Mouse (Mus musculus): ENCODE results near the gene Hrh2.

DNA sequence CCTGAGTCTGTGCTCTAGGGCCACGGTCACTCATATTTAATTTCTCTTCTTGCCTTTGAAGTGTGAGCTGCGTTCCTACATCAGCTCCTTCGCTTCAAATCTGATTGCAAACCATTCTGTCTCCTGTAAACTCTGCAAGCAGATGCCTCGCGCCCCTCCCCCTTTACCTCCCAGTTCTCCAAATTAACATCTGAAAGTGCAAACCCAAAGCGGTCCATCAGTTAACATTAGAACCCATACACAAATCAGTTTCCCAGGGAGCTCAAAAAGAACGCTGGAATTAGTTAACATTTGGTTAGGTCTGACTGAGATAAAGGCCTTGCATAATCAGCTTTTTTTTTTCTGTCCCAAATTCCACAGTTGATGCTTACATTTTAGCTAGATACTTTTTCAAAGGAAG is 32.7 kb upstream of the Hrh2 start:
- TF ChIP-seq CTCF (conservative IDR thresholded peaks at IDR 0.05; ENCODE audit: low read length), result no peak
- peak; percentile 70; the same call in 1 of the 2 replicates for TF ChIP-seq POU5F1 (IDR thresholded peaks at IDR 0.05; ENCODE audit: borderline replicate concordance, low read length)
